Mouse (Mus musculus) ES-E14 (cell line): ENCODE results near the gene Lonrf2.

Source experiments
- CHD2 ChIP-seq: IDR thresholded peaks from 2 replicates; pipeline ENCODE4 v1.6.1; 2014; ENCODE audit warnings: mild to moderate bottlenecking, low read depth, low read length, inconsistent platforms
- ZC3H11A ChIP-seq: IDR thresholded peaks from 2 replicates; pipeline ENCODE4 v1.6.1; 2012; ENCODE audit warnings: low read depth, mild to moderate bottlenecking, inconsistent platforms, low read length, borderline replicate concordance
- ZNF384 ChIP-seq: IDR thresholded peaks from 2 replicates; pipeline ENCODE4 v1.6.1; 2012; ENCODE audit warnings: low read depth, low read length, inconsistent platforms

DNA sequence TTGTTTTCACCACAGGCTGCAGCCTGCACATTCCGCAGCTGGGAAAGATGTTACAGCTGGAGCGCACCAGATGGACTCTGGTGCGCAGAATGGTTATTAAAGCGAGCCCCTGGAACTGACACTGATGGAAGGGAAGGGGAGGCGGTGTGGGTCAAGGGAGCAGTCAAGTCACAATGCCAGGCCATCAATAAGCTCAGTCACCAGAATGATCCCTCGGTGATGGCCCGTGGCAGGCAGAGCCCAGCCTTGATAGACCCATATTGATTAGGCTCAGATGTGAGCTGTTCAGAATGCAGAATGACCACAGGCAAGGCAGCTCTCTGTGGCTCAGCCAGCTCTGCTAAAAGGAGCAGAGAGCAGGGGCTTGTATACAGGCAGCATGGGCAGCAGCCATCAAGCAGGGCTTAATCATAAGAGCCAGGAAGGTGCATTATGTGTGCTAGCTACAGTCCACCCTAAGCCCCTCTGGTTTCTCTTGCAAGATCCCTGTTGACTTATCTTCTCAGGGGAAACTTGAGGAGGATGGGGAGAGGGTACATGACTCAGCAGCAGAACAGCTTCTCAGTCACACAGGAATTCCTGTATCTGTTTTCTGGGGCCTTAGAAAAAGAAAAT, 46.4 kb downstream of the Lonrf2 start:
- TF ChIP-seq ZC3H11A (no peak), ZNF384 (no peak), CHD2 (no peak)
